Mouse (Mus musculus) erythroblast, adult 5-6 weeks (primary cell): ENCODE measurements around the gene Zfp526. TPM values are rescaled to one million over a fixed set of nuclear protein-coding genes. Genes with fewer than 3 reads are reported as not detected.
A peak's percentile ranks its signal among the peaks of the same experiment; 100 is the strongest.
"Not testable (repeated sequence)": the region's sequence is repeated elsewhere in the genome, so short reads cannot be mapped to it uniquely, and the experiment has no call there.

Experiments used
- ATAC-seq: replicated peaks from 2 replicates; pipeline ENCODE4 v1.8.0; 2016; ENCODE audit warnings: moderate number of reproducible peaks, mild to moderate bottlenecking, moderate TSS enrichment, inconsistent platforms; ENCODE audit not compliant: poor library complexity, low FRiP score, severe bottlenecking
- total RNA-seq, 2 experiments: library from RNA; stranded (forward) in 1 of 2; stranded (reverse) in 1 of 2; fragments of 150-400 nt in 1 of 2; fragments of 200-764, 138-1000 nt in 1 of 2; gene quantifications; 2 replicates each; pipeline versions ENCODE4 v1.2.3 to v1.2.4; 2015 to 2017; ENCODE audit warnings: low replicate concordance in 2 of 2

The Zfp526 gene
- total RNA-seq, 2 experiments from 2014 or later: 25.4 to 37.7 TPM

DNA sequence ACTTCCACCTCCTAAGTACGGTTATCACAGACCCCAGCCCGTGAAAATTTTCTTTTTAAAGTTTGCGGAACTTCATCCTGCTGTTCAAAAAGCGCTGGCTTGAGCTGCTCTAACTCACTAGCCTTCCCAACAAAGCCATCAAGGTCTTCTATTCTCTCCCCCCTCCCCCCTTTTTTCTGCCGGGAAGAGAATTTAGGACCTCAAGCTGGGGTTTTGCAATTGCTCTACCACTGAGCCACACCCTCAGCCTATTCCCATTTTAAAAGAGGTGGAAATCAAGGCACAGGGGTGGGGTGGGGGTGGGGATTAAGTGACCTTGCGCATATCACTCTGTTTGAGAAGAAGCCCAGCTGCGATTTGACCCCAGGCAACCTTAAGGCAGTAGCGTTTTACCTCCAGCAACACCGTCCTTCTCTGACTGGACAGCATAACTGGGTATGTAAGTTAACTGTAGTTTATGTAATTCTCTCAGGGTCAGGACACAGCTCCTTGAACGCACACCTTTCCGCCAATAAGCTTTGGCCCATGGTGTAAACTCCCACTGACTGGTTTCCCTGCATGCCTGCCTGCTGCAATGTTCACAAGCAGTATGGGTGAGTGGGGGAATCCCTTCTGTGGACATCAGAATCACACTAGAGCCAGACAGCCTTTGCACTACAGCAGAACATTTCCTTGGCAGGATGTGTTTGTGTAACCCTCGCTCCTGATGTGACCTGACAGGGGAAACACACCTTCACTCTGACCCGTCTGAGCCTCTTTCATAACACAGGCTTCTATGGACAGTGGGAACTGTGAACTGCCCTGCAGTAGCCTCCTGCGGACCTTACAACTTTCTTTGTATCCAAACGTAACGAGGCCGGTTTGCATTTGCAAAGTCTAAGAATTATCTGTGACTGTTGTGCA lies 43.0 kb downstream of the Zfp526 start:
- no peak for ATAC-seq

DNA sequence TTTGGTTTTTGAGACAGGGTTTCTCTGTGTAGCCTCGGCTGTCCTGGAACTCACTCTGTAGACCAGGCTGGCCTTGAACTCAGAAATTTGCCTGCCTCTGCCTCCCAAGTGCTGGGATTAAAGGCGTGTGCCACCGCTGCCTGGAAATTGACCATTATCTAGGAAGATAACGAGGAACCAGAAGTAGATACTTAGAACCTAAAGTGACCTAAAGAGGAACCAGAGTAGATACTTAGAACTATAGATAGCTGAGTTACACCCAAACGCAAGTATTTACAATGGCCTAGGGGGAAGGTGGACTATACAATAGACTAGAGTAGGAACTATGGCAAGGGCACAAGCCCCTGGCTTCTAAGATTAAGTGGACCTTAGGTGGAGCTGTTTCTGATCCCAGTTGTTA lies 44.5 kb downstream of the Zfp526 start:
- ATAC-seq: not testable (repeated sequence)

DNA sequence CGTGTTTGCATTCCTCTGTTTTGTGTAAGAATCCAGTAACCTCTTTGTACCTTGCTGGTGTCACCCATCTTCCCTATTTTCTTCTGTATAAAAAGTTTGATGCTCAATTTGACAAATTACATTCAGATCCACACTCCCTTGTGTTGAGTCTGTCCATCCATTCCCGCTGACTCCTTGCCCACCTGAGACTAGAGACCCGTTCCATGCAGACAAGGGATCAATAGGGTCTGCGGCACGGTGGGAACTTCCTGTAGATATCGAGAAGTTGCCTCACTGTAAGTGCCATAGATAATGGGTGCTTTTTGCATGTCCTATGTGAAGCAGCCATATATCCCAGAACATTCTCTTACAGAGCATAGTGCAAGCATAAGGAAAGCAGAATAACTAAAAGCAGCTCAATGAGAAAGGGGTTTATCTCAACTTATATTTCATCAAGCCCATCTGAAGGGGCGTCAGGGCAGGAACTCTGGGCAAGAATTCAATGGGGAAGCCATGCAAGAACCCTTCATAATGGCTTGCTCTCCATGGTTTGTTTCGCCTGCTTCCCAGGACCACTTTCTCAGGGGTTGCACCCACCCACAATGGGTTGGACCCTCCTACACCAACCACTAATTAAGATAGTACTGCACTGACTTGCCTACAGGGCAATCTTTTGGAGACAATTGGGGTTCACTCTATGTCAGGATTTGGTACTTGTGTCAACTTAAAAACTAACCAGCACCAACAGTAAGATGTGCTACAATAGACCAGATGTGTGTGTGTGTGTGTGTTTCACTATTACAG lies 45.1 kb downstream of the Zfp526 start:
- no peak for ATAC-seq

DNA sequence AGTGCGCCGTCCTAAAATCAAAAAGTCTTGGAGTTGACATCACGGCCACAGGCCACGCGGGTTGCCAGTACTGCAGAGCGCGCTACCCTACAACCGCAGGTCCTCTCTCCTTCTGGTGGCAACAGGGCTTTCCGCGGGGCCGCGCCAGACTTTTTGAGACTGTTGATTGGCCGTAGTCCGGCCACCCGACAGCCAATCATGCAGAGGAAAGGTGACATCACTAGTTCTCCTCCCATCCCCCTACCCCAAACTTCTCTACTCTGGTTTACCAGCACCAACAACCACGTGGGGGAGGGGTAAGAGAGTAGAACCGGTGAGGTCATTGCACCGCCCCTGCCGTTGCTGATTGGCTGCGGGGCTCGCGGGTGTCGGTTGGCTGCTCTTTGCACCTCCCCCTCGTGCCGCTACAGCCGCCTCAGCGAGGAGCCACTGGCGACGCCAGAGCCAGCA lies 46.1 kb downstream of the Zfp526 start, which contains the start of gene Cic:
TSS of gene Cic (plus strand) at position 404 of the 450 bp plus-strand sequence.
- peak; percentile 80 for ATAC-seq

DNA sequence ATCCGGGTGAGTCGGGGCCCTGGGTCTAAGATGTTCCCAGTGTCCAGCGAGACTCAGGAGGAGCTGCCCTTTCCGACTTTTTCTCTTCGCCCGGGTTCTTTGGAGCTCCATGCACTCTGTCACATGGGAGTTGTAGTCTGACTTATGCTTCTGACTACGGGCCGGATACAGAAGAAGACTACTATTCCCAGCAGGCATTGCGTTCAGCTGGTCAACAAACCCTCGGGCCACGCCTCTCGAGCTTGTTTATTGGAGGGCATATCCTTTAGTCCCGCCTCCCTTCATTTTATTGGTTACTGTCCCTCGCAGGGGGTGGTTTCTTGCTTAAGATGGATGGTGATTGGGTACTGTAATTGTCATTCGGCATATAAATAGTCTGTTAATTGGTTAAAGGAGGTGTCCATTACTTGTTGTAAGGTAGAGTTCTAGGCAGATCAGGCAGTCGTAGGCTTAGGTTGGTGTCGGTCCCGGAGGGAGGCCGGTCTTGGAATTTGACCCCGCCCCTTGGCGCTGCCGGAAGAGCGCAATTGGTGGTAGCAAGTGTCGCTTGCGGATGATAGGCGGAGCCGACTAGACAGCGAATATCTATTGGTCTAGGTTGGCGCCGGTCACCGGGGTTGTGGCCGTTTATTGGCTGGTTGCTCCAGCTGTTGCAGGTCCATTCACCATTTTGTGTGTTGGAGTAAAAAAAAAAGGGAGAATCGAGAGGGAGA lies 46.7 kb downstream of the Zfp526 start:
- ATAC-seq: peak; percentile 84

DNA sequence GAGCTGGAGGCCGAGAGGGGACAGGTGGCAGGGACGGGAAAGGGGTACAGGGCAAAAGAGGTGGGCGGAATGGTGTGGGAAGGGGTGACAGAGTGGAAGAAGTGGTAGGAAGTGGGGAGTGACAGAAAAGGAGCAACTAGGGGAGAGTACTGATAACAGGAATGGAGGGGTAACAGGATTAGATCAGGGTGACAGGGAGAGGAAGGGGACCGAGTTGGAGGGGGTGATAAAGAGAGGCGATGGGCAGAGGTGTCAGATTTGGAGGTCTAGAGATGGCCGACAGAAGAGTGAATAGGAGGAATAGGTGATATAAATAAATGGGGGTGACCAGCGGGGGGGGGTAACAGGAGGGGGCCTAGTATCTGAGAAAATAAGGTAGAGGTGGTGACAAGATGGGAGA lies 47.4 kb downstream of the Zfp526 start:
- ATAC-seq: no peak

DNA sequence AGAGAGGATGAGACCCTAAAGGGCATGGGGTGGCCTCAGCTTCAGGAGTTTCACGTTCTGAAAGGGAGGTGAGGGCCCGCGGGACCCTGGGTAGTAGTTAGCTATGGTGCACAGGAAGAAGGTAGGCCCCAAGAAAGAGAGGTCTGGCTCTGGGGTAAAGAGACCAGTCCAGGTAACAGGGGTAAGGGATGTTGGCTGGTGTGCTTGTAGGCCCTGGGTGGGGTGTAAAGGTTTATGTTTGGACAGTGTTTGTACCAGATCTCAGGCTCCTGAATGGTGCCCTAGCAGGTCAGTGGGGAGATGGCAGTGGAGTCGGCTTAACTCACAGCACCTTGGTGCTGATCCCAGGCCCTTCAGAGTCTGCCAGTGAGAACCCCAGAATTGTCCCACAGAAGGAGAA lies 47.8 kb downstream of the Zfp526 start:
- ATAC-seq: no peak

DNA sequence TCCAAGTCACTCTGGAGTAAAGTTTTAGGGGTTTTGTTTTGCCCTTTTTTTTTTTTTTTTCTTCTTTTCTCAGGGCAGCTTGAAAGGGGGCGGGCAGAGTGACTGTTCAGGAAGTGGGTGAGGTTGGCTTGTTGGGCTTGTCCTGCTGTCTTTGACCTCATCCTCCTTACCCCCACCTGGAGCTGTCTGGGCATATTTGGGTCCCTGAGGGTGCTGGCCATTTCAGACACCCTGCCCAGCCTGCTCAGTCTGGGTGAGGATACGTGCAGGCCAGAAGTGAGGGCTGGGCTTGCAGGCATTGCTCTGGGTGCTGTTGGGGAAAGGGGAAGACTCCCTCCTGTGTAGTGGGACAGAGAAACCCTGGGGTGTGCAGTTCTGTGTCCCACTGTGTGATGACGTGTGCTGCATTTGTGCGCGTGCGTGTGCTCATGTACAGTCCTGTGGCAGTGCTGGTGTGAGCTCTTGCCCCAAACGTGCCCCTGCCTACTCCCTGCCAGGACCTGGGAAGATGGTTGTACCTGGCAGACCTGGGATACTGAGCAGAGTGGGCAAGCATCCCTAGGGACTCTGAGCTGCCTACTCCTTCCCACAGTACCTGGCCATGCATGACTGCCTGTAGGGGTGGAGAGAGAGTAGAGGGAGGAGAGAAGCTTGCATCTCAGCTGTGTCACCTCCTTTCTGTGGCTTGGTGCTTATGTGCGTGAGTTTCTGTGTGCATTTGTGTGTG lies 48.5 kb downstream of the Zfp526 start:
- ATAC-seq: no peak

DNA sequence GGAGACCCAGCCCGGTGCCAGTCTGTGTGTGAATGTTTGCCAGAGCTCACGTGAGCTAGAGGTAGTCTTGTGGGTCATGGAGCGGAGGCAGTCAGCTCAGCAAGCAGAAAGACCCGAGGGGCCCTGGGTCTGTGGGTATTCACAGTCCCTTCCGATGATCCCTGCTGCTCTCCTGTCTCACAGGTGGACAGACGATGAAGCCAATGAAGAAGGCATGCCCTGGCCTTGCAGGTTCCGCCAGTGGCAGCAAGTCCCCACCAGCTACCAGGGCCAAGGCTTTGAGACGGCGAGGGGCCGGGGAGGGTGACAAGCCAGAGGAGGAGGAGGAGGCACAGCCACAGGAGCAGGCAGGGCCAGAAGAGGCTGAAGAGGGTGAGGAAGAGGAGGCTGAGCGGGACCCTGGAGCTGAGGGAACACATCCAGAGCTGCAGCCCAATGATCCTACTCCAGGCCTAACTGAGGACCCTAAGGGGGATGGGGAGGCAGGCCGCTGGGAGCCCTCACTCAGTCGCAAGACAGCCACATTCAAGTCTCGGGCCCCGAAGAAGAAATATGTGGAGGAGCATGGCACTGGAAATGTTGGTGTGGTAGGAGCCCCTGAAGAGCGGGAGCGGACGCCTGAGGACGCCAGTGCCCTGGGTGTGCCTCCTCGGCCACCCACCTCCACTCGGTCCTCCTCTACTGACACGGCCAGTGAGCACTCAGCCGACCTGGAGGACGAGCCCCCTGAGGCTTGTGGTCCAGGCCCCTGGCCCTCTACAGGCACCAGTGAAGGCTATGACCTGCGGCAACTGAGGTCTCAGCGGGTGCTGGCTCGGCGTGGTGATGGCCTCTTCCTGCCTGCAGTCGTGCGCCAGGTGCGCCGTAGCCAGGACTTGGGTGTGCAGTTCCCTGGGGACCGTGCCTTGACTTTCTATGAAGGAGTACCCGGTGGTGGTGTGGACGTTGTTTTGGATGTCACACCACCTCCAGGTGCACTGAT lies 49.7 kb downstream of the Zfp526 start:
- no peak for ATAC-seq

DNA sequence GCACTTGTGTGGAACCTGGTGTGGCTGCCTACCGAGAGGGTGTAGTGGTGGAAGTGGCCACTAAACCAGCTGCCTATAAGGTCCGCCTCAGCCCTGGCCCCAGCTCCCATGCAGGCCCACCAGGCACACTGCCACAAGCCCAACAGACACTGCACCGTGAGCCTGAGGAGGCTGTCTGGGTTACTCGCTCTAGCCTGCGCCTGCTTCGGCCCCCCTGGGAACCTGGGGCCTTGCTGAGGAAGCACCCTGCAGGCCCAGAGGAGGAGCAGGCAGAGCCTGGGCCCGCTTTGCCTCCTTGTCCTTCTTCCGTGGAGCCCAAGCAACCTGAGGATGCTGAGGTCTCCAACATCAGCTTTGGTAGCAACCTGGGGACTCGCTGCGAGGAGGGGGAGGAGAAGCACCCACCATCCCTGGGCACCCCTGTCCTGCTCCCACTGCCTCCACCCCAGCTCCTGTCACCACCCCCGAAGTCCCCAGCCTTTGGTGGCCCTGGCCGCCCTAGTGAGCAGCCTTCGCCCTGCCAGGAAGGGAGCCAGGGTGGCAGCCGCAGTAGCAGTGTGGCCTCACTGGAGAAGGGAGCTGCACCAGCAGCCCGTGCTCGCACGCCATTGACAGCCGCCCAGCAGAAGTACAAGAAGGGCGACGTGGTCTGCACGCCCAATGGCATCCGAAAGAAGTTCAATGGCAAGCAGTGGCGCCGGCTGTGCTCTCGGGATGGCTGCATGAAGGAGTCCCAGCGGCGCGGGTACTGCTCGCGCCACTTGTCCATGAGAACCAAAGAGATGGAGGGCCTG lies 50.6 kb downstream of the Zfp526 start:
- no peak for ATAC-seq

DNA sequence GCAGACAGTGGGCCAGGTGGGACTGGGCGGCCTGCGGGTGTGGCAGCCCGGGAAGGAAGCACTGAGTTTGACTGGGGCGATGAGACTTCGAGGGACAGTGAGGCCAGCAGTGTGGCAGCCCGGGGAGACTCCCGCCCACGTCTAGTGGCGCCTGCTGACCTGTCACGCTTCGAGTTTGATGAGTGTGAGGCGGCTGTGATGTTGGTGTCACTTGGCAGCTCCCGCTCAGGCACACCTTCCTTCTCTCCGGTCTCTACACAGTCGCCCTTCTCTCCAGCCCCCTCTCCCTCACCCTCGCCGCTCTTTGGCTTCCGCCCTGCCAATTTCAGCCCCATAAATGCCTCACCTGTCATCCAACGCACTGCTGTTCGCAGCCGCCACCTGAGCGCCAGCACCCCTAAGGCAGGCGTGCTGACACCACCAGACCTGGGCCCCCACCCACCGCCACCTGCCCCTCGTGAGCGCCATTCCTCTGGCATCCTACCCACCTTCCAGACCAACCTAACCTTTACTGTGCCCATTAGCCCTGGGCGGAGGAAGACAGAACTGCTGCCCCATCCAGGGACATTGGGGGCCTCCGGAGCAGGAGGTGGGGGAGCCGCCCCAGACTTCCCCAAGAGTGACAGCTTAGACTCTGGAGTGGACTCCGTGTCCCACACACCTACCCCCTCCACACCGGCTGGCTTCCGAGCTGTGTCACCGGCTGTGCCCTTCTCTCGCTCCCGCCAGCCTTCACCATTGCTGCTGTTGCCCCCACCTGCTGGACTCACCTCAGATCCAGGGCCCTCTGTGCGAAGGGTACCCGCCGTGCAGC lies 51.4 kb downstream of the Zfp526 start:
- no peak for ATAC-seq

DNA sequence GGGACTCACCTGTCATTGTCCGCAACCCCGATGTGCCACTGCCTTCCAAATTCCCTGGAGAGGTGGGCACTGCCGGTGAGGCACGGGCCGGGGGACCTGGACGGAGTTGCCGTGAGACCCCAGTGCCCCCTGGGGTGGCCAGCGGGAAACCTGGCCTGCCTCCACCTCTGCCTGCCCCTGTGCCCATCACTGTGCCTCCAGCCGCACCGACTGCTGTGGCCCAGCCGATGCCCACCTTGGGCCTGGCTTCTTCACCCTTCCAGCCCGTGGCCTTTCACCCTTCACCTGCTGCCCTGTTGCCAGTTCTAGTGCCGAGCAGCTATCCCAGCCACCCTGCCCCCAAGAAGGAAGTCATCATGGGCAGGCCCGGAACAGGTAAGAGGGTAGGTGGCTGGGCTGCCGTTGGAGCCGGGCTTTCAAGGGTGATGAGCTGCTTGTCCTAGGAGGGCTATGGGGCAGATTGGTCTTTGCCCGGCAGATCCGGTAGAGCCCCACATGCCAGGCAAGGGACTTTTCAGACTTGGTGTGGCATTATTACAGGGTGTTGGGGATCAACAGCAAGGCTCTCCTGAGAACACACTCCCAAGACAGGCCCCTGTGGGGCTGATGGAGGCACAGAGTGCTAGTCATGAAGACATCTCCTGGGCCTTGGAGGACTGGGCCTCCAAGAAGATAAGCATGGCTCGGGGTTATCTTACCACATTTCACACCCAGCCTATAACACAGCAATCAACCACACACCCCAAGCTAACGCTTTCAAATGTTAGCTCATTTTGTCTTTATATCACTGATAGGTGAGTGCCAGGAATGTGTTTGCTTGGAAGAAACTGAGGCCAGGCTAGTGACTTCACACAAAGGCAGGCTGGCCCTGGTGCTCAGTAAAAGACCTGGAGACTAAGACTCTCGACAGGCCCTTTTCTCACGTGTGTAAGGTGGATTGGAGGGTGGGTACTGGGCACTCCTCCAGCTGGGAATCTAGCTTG lies 52.3 kb downstream of the Zfp526 start:
- ATAC-seq: peak; percentile 42

DNA sequence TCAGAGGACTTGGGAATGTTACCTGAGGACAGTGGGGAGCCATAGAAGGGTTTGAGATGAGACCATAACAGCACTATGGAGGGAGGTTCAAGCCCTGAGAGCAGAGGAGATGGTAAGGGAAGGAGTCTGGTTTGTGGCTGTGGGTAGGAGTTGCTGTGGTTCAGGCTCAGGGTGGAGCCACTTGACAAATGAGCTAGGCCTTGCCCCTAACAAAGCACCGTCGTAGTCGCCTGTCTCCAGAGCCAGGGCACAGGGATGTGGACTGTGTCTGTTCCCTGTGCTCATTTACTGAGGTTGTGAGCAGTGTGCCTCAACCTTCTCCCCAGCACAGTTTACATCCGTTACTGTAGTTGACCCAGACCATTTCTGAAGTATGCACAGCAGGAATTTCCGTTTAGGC lies 53.3 kb downstream of the Zfp526 start:
- ATAC-seq: 0 out of 2 replicates have a peak, but pooled peaks have one; percentile 18

DNA sequence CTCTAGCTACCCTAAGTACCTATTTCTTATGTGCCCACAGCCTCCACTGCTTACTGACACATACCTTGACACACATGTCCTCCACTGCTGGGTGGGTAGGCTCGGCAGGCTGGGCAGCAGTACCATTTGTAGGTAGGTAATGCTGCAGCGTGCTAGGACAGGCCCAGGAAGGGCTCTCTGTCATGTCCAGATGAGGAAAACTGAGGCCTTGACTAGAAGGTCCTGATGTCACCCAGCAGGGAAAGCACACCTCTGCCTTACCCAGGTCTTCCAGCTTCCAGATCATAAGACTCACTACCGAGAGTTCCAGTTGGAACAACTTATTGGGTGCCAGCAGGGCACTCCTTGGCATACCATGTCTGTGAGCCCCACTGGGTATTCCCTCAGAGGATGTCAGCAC lies 53.8 kb downstream of the Zfp526 start:
- no peak for ATAC-seq

DNA sequence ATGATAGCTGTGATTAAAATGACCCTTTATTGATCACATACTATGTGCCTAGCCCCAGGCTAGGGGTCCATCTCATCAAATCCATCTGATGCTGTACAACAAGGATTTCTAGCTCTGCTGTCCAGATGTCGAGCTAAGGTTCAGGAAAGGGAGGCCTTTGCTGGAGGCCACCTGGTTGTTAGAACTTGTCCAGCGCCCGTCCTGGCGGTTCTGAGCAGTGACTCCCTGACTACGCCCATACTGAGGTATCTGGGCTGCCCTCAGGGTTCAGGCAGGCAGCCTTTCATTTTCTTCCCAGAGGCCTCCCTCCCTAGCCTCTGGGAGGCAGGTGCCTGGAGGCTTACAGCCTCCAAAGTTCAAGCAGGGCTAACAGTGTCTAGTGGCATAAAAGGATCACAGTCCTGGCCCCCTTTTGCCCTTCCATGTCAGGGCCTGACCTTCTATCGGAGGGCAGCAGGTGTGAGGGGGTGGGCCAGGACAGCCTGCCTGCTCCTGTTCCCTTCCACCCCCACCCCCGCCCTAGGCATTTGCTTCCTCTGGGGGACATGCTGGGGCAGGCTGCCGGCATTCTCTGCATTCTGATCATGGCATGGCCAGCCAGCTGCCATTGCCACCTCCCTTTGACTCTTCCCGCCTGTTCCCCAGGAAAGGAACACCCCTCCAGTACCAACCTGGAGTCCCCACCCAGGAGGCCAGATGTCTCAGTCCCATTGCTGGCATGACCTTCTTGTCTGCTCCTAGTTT lies 54.5 kb downstream of the Zfp526 start:
- no peak for ATAC-seq
